Mouse (Mus musculus) stomach, postnatal 0 days (tissue): ENCODE data around the gene H2-DMa. TPM values are rescaled to one million over a fixed set of nuclear protein-coding genes. Genes with fewer than 3 reads are reported as not detected.

ENCODE experiments used
- ATAC-seq: fragments of 200-750 bp; cut with Nextera tagmentation; 2 replicates; pipeline ENCODE4 v1.8.0; 2017; ENCODE audit not compliant: low FRiP score, low TSS enrichment
- DNase-seq: peaks from one replicate; pipeline ENCODE4 v3.0.0-alpha.2; 2016; ENCODE audit warnings: low spot score
- H3K27ac ChIP-seq: fragments of 300-500 bp; sonication (generic); replicated peaks from 2 replicates; pipeline ENCODE4 v1.5.1; 2014; ENCODE audit warnings: mild to moderate bottlenecking, control low read depth
- H3K27me3 ChIP-seq: fragments of 300-500 bp; sonication (generic); 2 replicates; pipeline ENCODE4 v1.6.1; 2014; ENCODE audit warnings: low read length; ENCODE audit not compliant: control insufficient read depth, insufficient read depth
- H3K36me3 ChIP-seq: fragments of 300-500 bp; sonication (generic); 2 replicates; pipeline ENCODE4 v1.6.1; 2014; ENCODE audit warnings: low read length, mixed read lengths; ENCODE audit not compliant: control insufficient read depth, insufficient read depth
- H3K4me1 ChIP-seq: fragments of 300-500 bp; sonication (generic); replicated peaks from 2 replicates; pipeline ENCODE4 v1.6.1; 2014; ENCODE audit warnings: antibody characterized with exemption; ENCODE audit not compliant: control insufficient read depth, insufficient read depth
- H3K4me2 ChIP-seq: fragments of 300-500 bp; sonication (generic); replicated peaks from 2 replicates; pipeline ENCODE4 v1.6.1; 2014; ENCODE audit warnings: low read depth, mild to moderate bottlenecking, control low read depth, moderate library complexity
- H3K4me3 ChIP-seq: fragments of 300-500 bp; sonication (generic); 2 replicates; pipeline ENCODE4 v1.5.1; 2014; ENCODE audit warnings: low read depth, low read length, control low read depth
- H3K9ac ChIP-seq: fragments of 300-500 bp; sonication (generic); 2 replicates; pipeline ENCODE4 v1.6.1; 2014; ENCODE audit warnings: mild to moderate bottlenecking, low read length, control low read depth, mixed read lengths
- H3K9me3 ChIP-seq: fragments of 300-500 bp; sonication (generic); 2 replicates; pipeline ENCODE4 v1.6.1; 2016; ENCODE audit warnings: low read length; ENCODE audit not compliant: control insufficient read depth
- CTCF ChIP-seq: IDR thresholded peaks from 2 replicates; pipeline ENCODE4 v1.5.1; 2016; ENCODE audit warnings: antibody characterized with exemption, low read depth, mild to moderate bottlenecking, moderate library complexity
- EP300 ChIP-seq: optimal IDR thresholded peaks from 2 replicates; pipeline ENCODE3; 2016; ENCODE audit warnings: antibody characterized with exemption
- WGBS: fragments of 180-500 bp; shearing (Covaris S2); extraction: QIAGEN DNeasy Blood & Tissue Kit; methylation state at CpG from one replicate; pipeline ENCODE4 v1.1.7; 2014; 5-methylcytosine and 5-hydroxymethylcytosine counted together
- polyA plus RNA-seq: library from polyadenylated mRNA; unstranded; fragments of >200 nt; fragmentation: Nextera tagmentation; extraction: Ambion mirVana; gene quantifications from 2 replicates; pipeline ENCODE4 v1.2.1, GENCODE M21; 2015

The H2-DMa gene
- polyA plus RNA-seq, 1 experiment from 2014 or later: 9.5 TPM

GRCm38 (mm10) chr17:34170877-34171498, 51.6 kb downstream of the H2-DMa start:
- H3K9me3 ChIP-seq: 0 out of 2 replicates have a peak, but pooled peaks cover 4% of the 10 kb centered on the region
- DNase-seq (peak; percentile 78), ATAC-seq (peak; percentile 65)
- H3K36me3 ChIP-seq: no peaks in the 10 kb centered on the region
- H3K4me2 ChIP-seq: no peak overlapping the region
- no peak overlapping the region for H3K9ac ChIP-seq
- TF ChIP-seq CTCF (peak; percentile 98), EP300 (no peak)
- no peaks in the 10 kb centered on the region for H3K4me1 ChIP-seq
- H3K27me3 ChIP-seq: no peaks in the 10 kb centered on the region
- H3K27ac ChIP-seq: no peak overlapping the region
- WGBS: 35% methylated on average over 13 of the region's 13 CpGs
- H3K4me3 ChIP-seq: no peak overlapping the region

GRCm38 (mm10) chr17:34172528-34172927, 53.2 kb downstream of the H2-DMa start:
- H3K36me3 ChIP-seq: no peaks in the 10 kb centered on the region
- TF ChIP-seq CTCF (peak; percentile 38), EP300 (no peak)
- no peaks in the 10 kb centered on the region for H3K4me1 ChIP-seq
- no peaks in the 10 kb centered on the region for H3K27me3 ChIP-seq
- DNase-seq (no peak), ATAC-seq (no peak)
- no peak overlapping the region for H3K9ac ChIP-seq
- 92% methylated on average over 5 of the region's 5 CpGs for WGBS
- H3K4me3 ChIP-seq: no peak overlapping the region
- no peak overlapping the region for H3K27ac ChIP-seq
- H3K4me2 ChIP-seq: no peak overlapping the region
- 0 out of 2 replicates have a peak, but pooled peaks cover 4% of the 10 kb centered on the region for H3K9me3 ChIP-seq

- H3K9ac ChIP-seq: no peak overlapping the region
- 26% methylated on average over 1 of the region's 1 CpGs for WGBS
- H3K4me1 ChIP-seq: no peaks in the 10 kb centered on the region
- H3K36me3 ChIP-seq: no peaks in the 10 kb centered on the region
- ATAC-seq (no peak), DNase-seq (no peak)
- TF ChIP-seq CTCF (no peak), EP300 (no peak)
- H3K27ac ChIP-seq: no peak overlapping the region
- H3K9me3 ChIP-seq: 0 out of 2 replicates have a peak, but pooled peaks cover 4% of the 10 kb centered on the region
- H3K27me3 ChIP-seq: no peaks in the 10 kb centered on the region
- H3K4me3 ChIP-seq: no peak overlapping the region
- no peak overlapping the region for H3K4me2 ChIP-seq
Observed at GRCm38 (mm10) chr17:34174075-34174474, 54.7 kb downstream of the H2-DMa start.

GRCm38 (mm10) chr17:34177179-34177578, 57.8 kb downstream of the H2-DMa start:
- Histone ChIP-seq H3K9me3 (0 out of 2 replicates have a peak, but pooled peaks cover 4% of the 10 kb centered on the region), H3K27ac (no peak overlapping the region), H3K4me2 (no peak overlapping the region), H3K9ac (no peak overlapping the region), H3K27me3 (no peaks in the 10 kb centered on the region), H3K36me3 (no peaks in the 10 kb centered on the region), H3K4me1 (no peaks in the 10 kb centered on the region), H3K4me3 (no peak overlapping the region)
- peak; percentile 53 for TF ChIP-seq CTCF
- TF ChIP-seq EP300: no peak
- ATAC-seq (no peak), DNase-seq (no peak)
- 71% methylated on average over 4 of the region's 4 CpGs for WGBS

GRCm38 (mm10) chr17:34179019-34179418, 59.7 kb downstream of the H2-DMa start:
- no peak for DNase-seq
- Histone ChIP-seq H3K9me3 (no peaks in the 10 kb centered on the region), H3K4me1 (no peaks in the 10 kb centered on the region), H3K36me3 (no peaks in the 10 kb centered on the region), H3K27me3 (no peaks in the 10 kb centered on the region), H3K4me3 (no peak overlapping the region), H3K9ac (no peak overlapping the region), H3K4me2 (no peak overlapping the region), H3K27ac (no peak overlapping the region)
- ATAC-seq: no peak
- WGBS: 47% methylated on average over 6 of the region's 6 CpGs
- TF ChIP-seq EP300 (no peak), CTCF (no peak)
